Mouse (Mus musculus) embryonic facial prominence, embryonic 13.5 days (tissue): ENCODE measurements at regions not wholly inside any gene's neighbourhood (a gene's known extent, or its start where the extent isn't known, plus 50 kb on each side); places are given as distances from the start of the nearest gene placed in this dataset.

ENCODE experiments used
- ATAC-seq: fragments of 200-750 bp; cut with Nextera tagmentation; 2 replicates; pipeline ENCODE4 v1.8.0; 2017; ENCODE audit warnings: low read depth; ENCODE audit not compliant: insufficient number of reproducible peaks, insufficient read depth, low FRiP score, low TSS enrichment
- H3K27ac ChIP-seq: fragments of 300-500 bp; sonication (generic); 2 replicates; pipeline ENCODE4 v1.5.1; 2015; ENCODE audit warnings: moderate library complexity, mild to moderate bottlenecking, inconsistent platforms
- H3K27me3 ChIP-seq: fragments of 300-500 bp; sonication (generic); 2 replicates; pipeline ENCODE4 v1.6.1; 2015; ENCODE audit warnings: mild to moderate bottlenecking, inconsistent platforms
- H3K36me3 ChIP-seq: fragments of 300-500 bp; sonication (generic); 2 replicates; pipeline ENCODE4 v1.6.1; 2015; ENCODE audit warnings: mild to moderate bottlenecking, inconsistent platforms
- H3K4me1 ChIP-seq: fragments of 300-500 bp; sonication (generic); 2 replicates; pipeline ENCODE4 v1.6.1; 2015; ENCODE audit warnings: inconsistent platforms
- H3K4me2 ChIP-seq: fragments of 300-500 bp; sonication (generic); 2 replicates; pipeline ENCODE4 v1.6.1; 2015; ENCODE audit warnings: moderate library complexity, mild to moderate bottlenecking, inconsistent platforms
- H3K4me3 ChIP-seq: fragments of 300-500 bp; sonication (generic); 2 replicates; pipeline ENCODE4 v1.5.1; 2015; ENCODE audit warnings: mild to moderate bottlenecking, inconsistent platforms
- H3K9ac ChIP-seq: fragments of 300-500 bp; sonication (generic); 2 replicates; pipeline ENCODE4 v1.6.1; 2015; ENCODE audit warnings: mild to moderate bottlenecking, inconsistent platforms
- H3K9me3 ChIP-seq: fragments of 300-500 bp; sonication (generic); 2 replicates; pipeline ENCODE4 v1.6.1; 2016; ENCODE audit warnings: inconsistent platforms
- WGBS: fragments of 180-500 bp; shearing (Covaris S2); methylation state at CpG from one replicate; pipeline ENCODE4 v1.1.7; 2015; ENCODE audit warnings: mixed read lengths; 5-methylcytosine and 5-hydroxymethylcytosine counted together

DNA sequence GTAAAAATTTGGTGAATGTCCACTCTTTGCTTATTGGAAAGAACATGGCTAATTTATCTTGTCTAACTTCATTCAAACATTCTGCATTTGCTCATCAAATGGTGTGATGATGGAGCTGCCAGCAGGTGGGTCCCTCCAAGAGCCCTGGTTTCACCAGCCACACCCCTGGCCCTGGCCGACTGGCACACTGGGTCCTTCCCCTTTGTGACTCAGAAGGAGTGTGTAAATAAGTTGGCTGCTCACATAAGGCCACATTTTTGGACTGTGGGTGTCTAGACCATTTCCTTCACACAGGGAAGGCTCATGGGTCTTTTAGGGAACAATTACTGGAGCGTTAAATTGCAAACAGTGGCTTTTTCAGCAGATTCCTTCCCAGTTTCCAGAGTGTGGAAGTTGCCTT lies 68.4 kb upstream of the Cep162 start:
- no peak overlapping the region for H3K4me3 ChIP-seq

DNA sequence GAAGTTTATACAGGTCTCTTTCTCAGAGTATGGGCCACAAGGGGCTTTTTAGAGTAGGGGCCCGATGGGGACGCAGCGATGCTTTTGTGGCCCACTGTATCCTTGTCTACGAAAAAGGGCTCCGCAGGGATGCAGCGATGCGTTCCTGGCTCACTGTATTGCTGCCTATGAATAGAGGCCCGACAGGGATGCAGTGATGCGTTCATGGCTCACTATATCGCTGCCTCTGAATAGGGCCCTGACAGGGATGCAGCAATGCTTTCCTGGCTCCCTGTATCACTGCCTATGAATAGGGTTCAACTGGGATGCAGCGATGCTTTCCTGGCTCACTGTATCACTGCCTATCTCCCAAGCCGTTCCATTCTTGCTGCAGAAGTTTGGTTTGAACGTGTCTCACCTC lies 65.4 kb upstream of the Cep162 start:
- no peak overlapping the region for H3K4me2 ChIP-seq

More for the DNA sequence above, 68.4 kb upstream of the Cep162 start:
- Histone ChIP-seq H3K9me3 (no peaks in the 10 kb centered on the region), H3K27me3 (no peaks in the 10 kb centered on the region), H3K4me1 (peaks cover 18% of the 10 kb centered on the region), H3K27ac (no peak overlapping the region), H3K4me2 (no peak overlapping the region), H3K36me3 (no peaks in the 10 kb centered on the region), H3K9ac (no peak overlapping the region)
- no peak for ATAC-seq
- WGBS = 70% methylated on average over 2 of the region's 2 CpGs

GRCm38 (mm10) chr9:87318767-87319166 lies 63.4 kb upstream of the Cep162 start:
- Histone ChIP-seq H3K27ac (no peak overlapping the region), H3K9me3 (no peaks in the 10 kb centered on the region), H3K4me1 (peaks cover 20% of the 10 kb centered on the region), H3K27me3 (no peaks in the 10 kb centered on the region), H3K4me2 (no peak overlapping the region; the same call in 1 of the 2 replicates), H3K9ac (no peak overlapping the region), H3K36me3 (no peaks in the 10 kb centered on the region), H3K4me3 (no peak overlapping the region)
- no peak for ATAC-seq
- 14% methylated on average over 7 of the region's 7 CpGs for WGBS

More for the DNA sequence above, 65.4 kb upstream of the Cep162 start:
- no peak for ATAC-seq
- H3K4me1 ChIP-seq = peaks cover 20% of the 10 kb centered on the region
- H3K9ac ChIP-seq = no peak overlapping the region
- H3K4me3 ChIP-seq = no peak overlapping the region
- H3K9me3 ChIP-seq = no peaks in the 10 kb centered on the region
- WGBS = 82% methylated on average over 13 of the region's 13 CpGs
- no peaks in the 10 kb centered on the region for H3K36me3 ChIP-seq
- no peak overlapping the region for H3K27ac ChIP-seq
- H3K27me3 ChIP-seq = no peaks in the 10 kb centered on the region

GRCm38 (mm10) chr9:87310150-87310549 lies 54.8 kb upstream of the Cep162 start:
- Histone ChIP-seq H3K4me2 (no peak overlapping the region), H3K4me3 (no peak overlapping the region), H3K27me3 (no peaks in the 10 kb centered on the region), H3K9ac (no peak overlapping the region), H3K36me3 (no peaks in the 10 kb centered on the region), H3K27ac (no peak overlapping the region), H3K4me1 (no peaks in the 10 kb centered on the region), H3K9me3 (no peaks in the 10 kb centered on the region)
- ATAC-seq = no peak
- 81% methylated on average over 6 of the region's 6 CpGs for WGBS
